Mouse (Mus musculus) activated CD4-positive, CD25-positive, alpha-beta regulatory T cell, adult 4 months (primary cell): ENCODE results near the gene Mrpl22. TPM values are rescaled to one million over a fixed set of nuclear protein-coding genes. Genes with fewer than 3 reads are reported as not detected.

Experiments
- polyA plus RNA-seq, 2 experiments: library from polyadenylated mRNA; unstranded; fragments of 100-300 nt; shearing (Covaris generic); gene quantifications; one replicate each; pipeline ENCODE4 v1.2.1; 2017

Mrpl22 gene
- polyA plus RNA-seq, 2 experiments from 2014 or later: 63.7 to 66.7 TPM

Other genes starting within 250 kb of the Mrpl22 start
- gene Larp1, start 162.6 kb upstream of the Mrpl22 start, polyA plus RNA-seq: 10 to 100 TPM; 20.0 to 26.8 TPM
- gene Gm12248, start 78.5 kb upstream of the Mrpl22 start, polyA plus RNA-seq: under 1 TPM in 1 of 2 experiments, not detected in 1; 0.22 TPM
- 10 to 100 TPM; 76.7 to 88.9 TPM for gene Cnot8, start 67.5 kb upstream of the Mrpl22 start, polyA plus RNA-seq
- gene Gemin5, start 3.1 kb upstream of the Mrpl22 start, polyA plus RNA-seq: 1 to 10 TPM; 4.9 to 6.3 TPM
- 100 to 1,000 TPM; 396 to 413 TPM for gene Igtp, start 27.9 kb downstream of the Mrpl22 start, polyA plus RNA-seq
- gene Irgm2, start 28.0 kb downstream of the Mrpl22 start, polyA plus RNA-seq: 10 to 100 TPM; 52.8 to 55.5 TPM
- gene 4930438A08Rik, start 103.1 kb downstream of the Mrpl22 start, polyA plus RNA-seq: not detected
- 10 to 100 TPM in 1 of 2 experiments, 1 to 10 TPM in 1; 6.5 to 10.3 TPM for gene Zfp692, start 135.4 kb downstream of the Mrpl22 start, polyA plus RNA-seq
- 10 to 100 TPM; 43.4 to 44.5 TPM for gene Zfp672, start 158.7 kb downstream of the Mrpl22 start, polyA plus RNA-seq
- gene Sh3bp5l, start 159.1 kb downstream of the Mrpl22 start, polyA plus RNA-seq: 1 to 10 TPM; 3.7 to 5.9 TPM
- not detected for gene Lypd8, start 207.4 kb downstream of the Mrpl22 start, polyA plus RNA-seq
- not detected for gene 1810065E05Rik, start 249.4 kb downstream of the Mrpl22 start, polyA plus RNA-seq